Comparison of ENCODE assay signal across 8 mouse cellular contexts in genomic region chr8:105856168-105856835, GRCm38 (mm10). TPM values are rescaled to one million over a fixed set of nuclear protein-coding genes. Genes with fewer than 3 reads are reported as not detected.
DNase-seq lines count a peak whose midpoint lies in the region; ATAC-seq and TF ChIP-seq lines count a peak whose summit lies in the region.

No protein-coding gene starts in this region.

- peaks cover 15% of the 10 kb centered on the region for H3K36me3 ChIP-seq in kidney, embryonic 15.5 days
- no peaks in the 10 kb centered on the region for H3K36me3 ChIP-seq in hindbrain, embryonic 12.5 days
- H3K36me3 ChIP-seq in midbrain, embryonic 12.5 days = peaks cover 13% of the 10 kb centered on the region; the same call in 1 of the 2 replicates

- H3K9ac ChIP-seq in kidney, embryonic 15.5 days = peak overlapping the region; percentile 69
- peak overlapping the region; percentile 70 for H3K9ac ChIP-seq in hindbrain, embryonic 12.5 days
- peak overlapping the region; percentile 86 for H3K9ac ChIP-seq in midbrain, embryonic 12.5 days (replicated peaks)

- no peaks in the 10 kb centered on the region for H3K27me3 ChIP-seq in kidney, embryonic 15.5 days
- no peaks in the 10 kb centered on the region for H3K27me3 ChIP-seq in hindbrain, embryonic 12.5 days
- H3K27me3 ChIP-seq in midbrain, embryonic 12.5 days = no peaks in the 10 kb centered on the region

- peak overlapping the region; percentile 75 for H3K4me3 ChIP-seq in kidney, embryonic 15.5 days (replicated peaks)
- peak overlapping the region; percentile 84 for H3K4me3 ChIP-seq in bone marrow, adult 2 months (replicated peaks; ENCODE audit: control insufficient read depth, low read depth, low read length)
- peak overlapping the region; percentile 65 for H3K4me3 ChIP-seq in hindbrain, embryonic 12.5 days
- H3K4me3 ChIP-seq in midbrain, embryonic 12.5 days = peak overlapping the region; percentile 79

- no peak for ATAC-seq in kidney, embryonic 15.5 days (replicated peaks; ENCODE audit: low FRiP score)
- no peak for ATAC-seq in hindbrain, embryonic 12.5 days (ENCODE audit: low FRiP score)
- no peak for ATAC-seq in midbrain, embryonic 12.5 days (ENCODE audit: low FRiP score, low read depth)

- intact Hi-C loops in left cerebral cortex, postnatal 36 days (cut with DNase I) = loop anchor here (10.0 kb wide), 1 partner anchor 142 kb away; no protein-coding TSS in a partner anchor

- H3K9me3 ChIP-seq in kidney, embryonic 15.5 days (replicated peaks) = no peaks in the 10 kb centered on the region
- H3K9me3 ChIP-seq in hindbrain, embryonic 12.5 days (replicated peaks) = no peaks in the 10 kb centered on the region
- H3K9me3 ChIP-seq in midbrain, embryonic 12.5 days = no peaks in the 10 kb centered on the region

- no peak for TF ChIP-seq POLR2A in bone marrow, adult 2 months (IDR thresholded peaks at IDR 0.05; ENCODE audit: borderline replicate concordance, control insufficient read depth, low read depth, low read length)

- peak overlapping the region; percentile 89 for H3K27ac ChIP-seq in kidney, embryonic 15.5 days
- peak overlapping the region; percentile 85 for H3K27ac ChIP-seq in bone marrow, adult 2 months (ENCODE audit: control insufficient read depth, insufficient read depth, low read depth, low read length, poor library complexity)
- H3K27ac ChIP-seq in hindbrain, embryonic 12.5 days = peak overlapping the region; percentile 81; the same call in 1 of the 2 replicates
- H3K27ac ChIP-seq in midbrain, embryonic 12.5 days (replicated peaks) = peak overlapping the region; percentile 83

- no peak for TF ChIP-seq CTCF in bone marrow, adult 2 months (IDR thresholded peaks at IDR 0.05; ENCODE audit: control insufficient read depth, insufficient read depth, low read length)

- H3K4me2 ChIP-seq in kidney, embryonic 15.5 days = peak overlapping the region; percentile 89
- peak overlapping the region; percentile 84 for H3K4me2 ChIP-seq in hindbrain, embryonic 12.5 days (replicated peaks)
- peak overlapping the region; percentile 97 for H3K4me2 ChIP-seq in midbrain, embryonic 12.5 days (replicated peaks)

- no peak for DNase-seq in kidney, adult 11 months
- DNase-seq in left cerebral cortex, adult 18-20 months (ENCODE audit: low spot score in 2 of 2) = no peak
- no peak for DNase-seq in left cerebral cortex, postnatal 36 days (ENCODE audit: low spot score in 2 of 2)
- DNase-seq in cerebellum, postnatal 14 days = no peak

- WGBS in kidney, embryonic 15.5 days = 14% methylated on average over 15 of the region's 15 CpGs
- WGBS in bone marrow, adult 2 months = 31% methylated on average over 15 of the region's 15 CpGs
- WGBS in hindbrain, embryonic 12.5 days = 24% methylated on average over 15 of the region's 15 CpGs
- WGBS in midbrain, embryonic 12.5 days = 24% methylated on average over 15 of the region's 15 CpGs

- H3K4me1 ChIP-seq in kidney, embryonic 15.5 days = peaks cover 51% of the 10 kb centered on the region
- H3K4me1 ChIP-seq in bone marrow, adult 2 months (ENCODE audit: control insufficient read depth, insufficient read depth, low read length) = peaks cover 3% of the 10 kb centered on the region; the same call in 1 of the 2 replicates
- H3K4me1 ChIP-seq in hindbrain, embryonic 12.5 days = peaks cover 31% of the 10 kb centered on the region
- peaks cover 48% of the 10 kb centered on the region for H3K4me1 ChIP-seq in midbrain, embryonic 12.5 days

RNA-seq across cellular contexts. Expression of gene Thap11, which starts 1.4 kb away (rescaled TPM):
- polyA plus RNA-seq in kidney, embryonic 15.5 days (2015; fragmentation: Nextera tagmentation; extraction: Ambion mirVana) = 66.9 and 67.5 TPM in 2 replicates
- 9.8 and 12.6 TPM in 2 replicates for polyA plus RNA-seq in bone marrow, adult 2 months (2011; ENCODE audit: insufficient read depth, insufficient read length, low replicate concordance, missing spikeins)
- 74.3 and 77.8 TPM in 2 replicates for polyA plus RNA-seq in hindbrain, embryonic 12.5 days (2016; fragmentation: Nextera tagmentation; extraction: Ambion mirVana)
- 76.7 and 78.6 TPM in 2 replicates for polyA plus RNA-seq in midbrain, embryonic 12.5 days (2016; fragmentation: Nextera tagmentation; extraction: Ambion mirVana)
- total RNA-seq in left cerebral cortex, adult 18-20 months (2021) = 10 to 100 TPM; 40.8 to 41.6 TPM
- 10 to 100 TPM; 38.9 to 44.8 TPM for total RNA-seq in left cerebral cortex, postnatal 36 days (2021)

RNA-seq across cellular contexts. Expression of gene Cenpt, which starts 3.2 kb away (rescaled TPM):
- 42.0 and 47.0 TPM in 2 replicates for polyA plus RNA-seq in kidney, embryonic 15.5 days (2015; fragmentation: Nextera tagmentation; extraction: Ambion mirVana)
- 30.3 and 73.2 TPM in 2 replicates for polyA plus RNA-seq in bone marrow, adult 2 months (2011; ENCODE audit: insufficient read depth, insufficient read length, low replicate concordance, missing spikeins)
- polyA plus RNA-seq in hindbrain, embryonic 12.5 days (2016; fragmentation: Nextera tagmentation; extraction: Ambion mirVana) = 63.8 and 64.5 TPM in 2 replicates
- polyA plus RNA-seq in midbrain, embryonic 12.5 days (2016; fragmentation: Nextera tagmentation; extraction: Ambion mirVana) = 66.3 and 67.0 TPM in 2 replicates
- total RNA-seq in left cerebral cortex, adult 18-20 months (2021) = 10 to 100 TPM; 14.1 to 18.1 TPM
- 10 to 100 TPM; 15.2 to 18.0 TPM for total RNA-seq in left cerebral cortex, postnatal 36 days (2021)

RNA-seq across cellular contexts. Expression of gene Nutf2, which starts 4.1 kb away (rescaled TPM):
- polyA plus RNA-seq in kidney, embryonic 15.5 days (2015; fragmentation: Nextera tagmentation; extraction: Ambion mirVana) = 283 and 294 TPM in 2 replicates
- 35.2 and 54.8 TPM in 2 replicates for polyA plus RNA-seq in bone marrow, adult 2 months (2011; ENCODE audit: insufficient read depth, insufficient read length, low replicate concordance, missing spikeins)
- 241 and 248 TPM in 2 replicates for polyA plus RNA-seq in hindbrain, embryonic 12.5 days (2016; fragmentation: Nextera tagmentation; extraction: Ambion mirVana)
- 280 and 286 TPM in 2 replicates for polyA plus RNA-seq in midbrain, embryonic 12.5 days (2016; fragmentation: Nextera tagmentation; extraction: Ambion mirVana)
- total RNA-seq in left cerebral cortex, adult 18-20 months (2021) = 10 to 100 TPM; 24.8 to 29.0 TPM
- 10 to 100 TPM; 25.7 to 35.4 TPM for total RNA-seq in left cerebral cortex, postnatal 36 days (2021)

RNA-seq across cellular contexts. Expression of gene Edc4, which starts 24.4 kb away (rescaled TPM):
- polyA plus RNA-seq in kidney, embryonic 15.5 days (2015; fragmentation: Nextera tagmentation; extraction: Ambion mirVana) = 47.1 and 51.9 TPM in 2 replicates
- polyA plus RNA-seq in bone marrow, adult 2 months (2011; ENCODE audit: insufficient read depth, insufficient read length, low replicate concordance, missing spikeins) = 18.9 and 44.1 TPM in 2 replicates
- 69.3 and 72.1 TPM in 2 replicates for polyA plus RNA-seq in hindbrain, embryonic 12.5 days (2016; fragmentation: Nextera tagmentation; extraction: Ambion mirVana)
- 73.3 and 75.9 TPM in 2 replicates for polyA plus RNA-seq in midbrain, embryonic 12.5 days (2016; fragmentation: Nextera tagmentation; extraction: Ambion mirVana)
- total RNA-seq in left cerebral cortex, adult 18-20 months (2021) = 10 to 100 TPM; 62.8 to 65.0 TPM
- total RNA-seq in left cerebral cortex, postnatal 36 days (2021) = 10 to 100 TPM; 56.9 to 68.4 TPM

RNA-seq across cellular contexts. Expression of gene Tsnaxip1, which starts 28.8 kb away (rescaled TPM):
- polyA plus RNA-seq in kidney, embryonic 15.5 days (2015; fragmentation: Nextera tagmentation; extraction: Ambion mirVana) = 0.13 and 0.14 TPM in 2 replicates
- polyA plus RNA-seq in bone marrow, adult 2 months (2011; ENCODE audit: insufficient read depth, insufficient read length, low replicate concordance, missing spikeins) = 3.6 TPM in 1 of 2 replicates, not detected in the other
- polyA plus RNA-seq in hindbrain, embryonic 12.5 days (2016; fragmentation: Nextera tagmentation; extraction: Ambion mirVana) = 0.84 and 1.5 TPM in 2 replicates
- 0.22 and 0.63 TPM in 2 replicates for polyA plus RNA-seq in midbrain, embryonic 12.5 days (2016; fragmentation: Nextera tagmentation; extraction: Ambion mirVana)
- under 1 TPM in 1 of 2 experiments, not detected in 1; 0.26 TPM for total RNA-seq in left cerebral cortex, adult 18-20 months (2021)
- total RNA-seq in left cerebral cortex, postnatal 36 days (2021) = not detected
